Mouse (Mus musculus) testis, adult 2 months (tissue): Measurements from ENCODE around the gene Mon2.

Experiments used
- CTCF ChIP-seq: fragments of 200-500 bp; IDR thresholded peaks from 2 replicates; pipeline ENCODE4 v1.5.1; 2012; ENCODE audit warnings: low read depth, mild to moderate bottlenecking, inconsistent platforms, low read length, moderate library complexity; ENCODE audit not compliant: control insufficient read depth, insufficient read depth, insufficient replicate concordance
- POLR2A ChIP-seq: fragments of 200-500 bp; IDR thresholded peaks from 2 replicates; pipeline ENCODE4 v1.6.1; 2012; ENCODE audit warnings: low read depth, mild to moderate bottlenecking, inconsistent platforms, low read length, moderate library complexity; ENCODE audit not compliant: control insufficient read depth

DNA sequence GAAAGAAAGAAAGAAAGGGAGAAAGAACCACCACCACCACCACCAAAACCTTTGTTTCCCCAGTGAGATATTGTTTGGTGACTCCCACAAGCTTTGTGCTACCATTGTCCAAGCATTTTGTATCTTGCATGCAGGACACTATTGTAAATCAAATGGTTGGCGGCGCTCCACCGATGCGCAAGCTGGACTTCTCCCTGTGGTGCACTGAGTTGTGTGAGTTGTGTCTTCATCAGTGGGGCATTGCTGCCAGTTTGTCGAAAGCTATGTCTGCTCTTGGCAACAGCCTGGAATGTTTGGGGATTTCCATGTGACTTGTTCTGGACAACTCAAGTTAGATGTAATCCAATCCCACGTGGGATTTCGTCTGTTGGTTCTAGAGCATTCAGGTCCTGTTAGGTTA, 18.2 kb upstream of the Mon2 start:
- TF ChIP-seq CTCF (no peak), POLR2A (no peak)
